15 mouse cellular contexts compared by ENCODE assay signal in genomic region chr5:131120296-131120840, GRCm38 (mm10).
DNase-seq lines count a peak whose midpoint lies in the region.
"Had no signal": no experiment of that assay in that cellular context is flagged by ENCODE, and none has a peak within 500 bp of the region (broad histone marks: within the 10 kb centered on the region; RNA-seq: fewer than 3 reads in every experiment).

No protein-coding gene starts in this region.

- DNase-seq in cerebellum, adult 11-12 months = peak; percentile 14
- no peak for DNase-seq in cerebellum, postnatal 10 days
- DNase-seq in Muller cell, postnatal 12 days (ENCODE audit: inconsistent ontology term) = peak; percentile 62
- peak; percentile 39 for DNase-seq in cerebellum, adult 9-10 months
- peak; percentile 54 for DNase-seq in retina, embryonic 14.5 days (ENCODE audit: low spot score)
- DNase-seq in thymus, postnatal 36 days = no peak
- DNase-seq in right cerebral cortex, postnatal 14 days = no peak
- DNase-seq: adrenal gland, postnatal 14 days; gastrocnemius, postnatal 25 days; heart, postnatal 4 days; kidney, adult 9 months; kidney, postnatal 14 days; layer of hippocampus, postnatal 36 days; liver, postnatal 0 days; thymus, postnatal 4 days had no signal

Comparison
In these comparisons a context has a peak if more than half of its experiments do, and no peak if none do; other contexts are left out.
1. DNase-seq: peak in cerebellum, adult 11-12 months (single experiment), Muller cell, postnatal 12 days (single experiment), cerebellum, adult 9-10 months (single experiment) and retina, embryonic 14.5 days (single experiment); none in cerebellum, postnatal 10 days (0 of 2), thymus, postnatal 36 days (0 of 2) and right cerebral cortex, postnatal 14 days (single experiment).